Mouse (Mus musculus): ENCODE measurements around the gene Cst9. TPM values are rescaled to one million over a fixed set of nuclear protein-coding genes. Genes with fewer than 3 reads are reported as not detected.

The Cst9 gene
- total and polyA plus RNA-seq, 2 experiments = not detected

- no peaks in the 10 kb centered on the region for H3K4me1 ChIP-seq (ENCODE audit: control insufficient read depth, insufficient read depth, low read length)
- WGBS = 57% methylated on average over 1 of the region's 1 CpGs
- no peak overlapping the region for H3K27ac ChIP-seq (replicated peaks; ENCODE audit: insufficient read depth, low read depth, low read length)
- no peaks in the 10 kb centered on the region for H3K36me3 ChIP-seq (ENCODE audit: control insufficient read depth, insufficient read depth, low read length)
- H3K79me2 ChIP-seq (ENCODE audit: control insufficient read depth, insufficient read depth, low read length) = no peaks in the 10 kb centered on the region
- H3K9ac ChIP-seq (ENCODE audit: low read depth, low read length) = no peak overlapping the region
- H3K4me3 ChIP-seq (ENCODE audit: insufficient read depth, low read depth, low read length) = no peak overlapping the region
- no peaks in the 10 kb centered on the region for H3K27me3 ChIP-seq (ENCODE audit: control insufficient read depth, insufficient read depth, low read length)
- TF ChIP-seq CTCF (IDR thresholded peaks at IDR 0.05; ENCODE audit: low read depth, low read length) (no peak), POLR2A (IDR thresholded peaks at IDR 0.05; ENCODE audit: extremely low read depth, insufficient read depth, low read length) (no peak)
- DNase-seq (ENCODE audit: extremely low read depth, low read depth, low spot score) = no peak
Measured at GRCm38 (mm10) chr2:148825986-148826385, 9.0 kb upstream of the Cst9 start.

DNA sequence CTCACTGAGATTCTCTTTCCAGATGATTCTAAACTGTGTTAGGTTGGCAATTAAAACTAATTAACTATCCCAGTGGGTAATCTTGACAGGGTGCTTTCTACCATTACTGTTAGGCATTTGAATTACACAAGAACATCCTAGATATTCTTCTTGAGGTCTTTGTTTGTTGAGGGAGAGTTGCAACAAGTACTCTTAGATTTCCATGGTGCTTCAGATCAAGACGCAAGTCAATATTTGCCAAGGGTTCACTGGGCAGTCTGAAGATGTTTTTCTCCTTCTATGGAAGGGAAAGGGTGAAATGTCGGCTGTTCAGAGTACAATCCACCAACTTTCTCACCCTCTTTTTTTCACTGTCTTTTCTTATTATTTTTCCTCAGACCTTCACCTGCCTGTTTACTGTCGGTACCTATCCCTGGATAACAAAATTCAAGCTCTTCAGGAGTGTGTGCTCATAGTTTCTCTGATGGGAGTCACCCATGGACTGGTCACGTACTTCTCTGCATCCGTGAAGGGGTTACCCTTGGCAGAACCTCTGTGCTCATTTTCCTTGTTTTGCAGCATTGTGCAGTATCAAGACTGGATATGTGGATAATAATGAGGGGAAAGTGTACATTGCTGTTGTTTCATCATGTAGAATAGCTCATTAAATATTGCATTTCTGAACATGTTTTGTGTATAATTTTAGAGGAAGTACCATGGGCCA, 3.3 kb downstream of the Cst9 start:
- no peak for TF ChIP-seq POLR2A (IDR thresholded peaks at IDR 0.05; ENCODE audit: extremely low read depth, insufficient read depth, low read length)
- WGBS = 77% methylated on average over 5 of the region's 5 CpGs
- no peak overlapping the region for H3K27ac ChIP-seq (replicated peaks; ENCODE audit: insufficient read depth, low read depth, low read length)
- no peak overlapping the region for H3K9ac ChIP-seq (ENCODE audit: low read depth, low read length)
- no peak for DNase-seq (ENCODE audit: extremely low read depth, low read depth, low spot score)
- H3K79me2 ChIP-seq (ENCODE audit: control insufficient read depth, insufficient read depth, low read length) = no peaks in the 10 kb centered on the region
- no peak overlapping the region for H3K4me3 ChIP-seq (ENCODE audit: insufficient read depth, low read depth, low read length)
- no peaks in the 10 kb centered on the region for H3K27me3 ChIP-seq (ENCODE audit: control insufficient read depth, insufficient read depth, low read length)
- H3K36me3 ChIP-seq (ENCODE audit: control insufficient read depth, insufficient read depth, low read length) = no peaks in the 10 kb centered on the region
- H3K4me1 ChIP-seq (ENCODE audit: control insufficient read depth, insufficient read depth, low read length) = no peaks in the 10 kb centered on the region

- no peak overlapping the region for H3K4me3 ChIP-seq (ENCODE audit: insufficient read depth, low read depth, low read length)
- TF ChIP-seq POLR2A (IDR thresholded peaks at IDR 0.05; ENCODE audit: extremely low read depth, insufficient read depth, low read length) (no peak), CTCF (IDR thresholded peaks at IDR 0.05; ENCODE audit: low read depth, low read length) (no peak)
Measured at GRCm38 (mm10) chr2:148839224-148839623, 4.3 kb downstream of the Cst9 start.

DNA sequence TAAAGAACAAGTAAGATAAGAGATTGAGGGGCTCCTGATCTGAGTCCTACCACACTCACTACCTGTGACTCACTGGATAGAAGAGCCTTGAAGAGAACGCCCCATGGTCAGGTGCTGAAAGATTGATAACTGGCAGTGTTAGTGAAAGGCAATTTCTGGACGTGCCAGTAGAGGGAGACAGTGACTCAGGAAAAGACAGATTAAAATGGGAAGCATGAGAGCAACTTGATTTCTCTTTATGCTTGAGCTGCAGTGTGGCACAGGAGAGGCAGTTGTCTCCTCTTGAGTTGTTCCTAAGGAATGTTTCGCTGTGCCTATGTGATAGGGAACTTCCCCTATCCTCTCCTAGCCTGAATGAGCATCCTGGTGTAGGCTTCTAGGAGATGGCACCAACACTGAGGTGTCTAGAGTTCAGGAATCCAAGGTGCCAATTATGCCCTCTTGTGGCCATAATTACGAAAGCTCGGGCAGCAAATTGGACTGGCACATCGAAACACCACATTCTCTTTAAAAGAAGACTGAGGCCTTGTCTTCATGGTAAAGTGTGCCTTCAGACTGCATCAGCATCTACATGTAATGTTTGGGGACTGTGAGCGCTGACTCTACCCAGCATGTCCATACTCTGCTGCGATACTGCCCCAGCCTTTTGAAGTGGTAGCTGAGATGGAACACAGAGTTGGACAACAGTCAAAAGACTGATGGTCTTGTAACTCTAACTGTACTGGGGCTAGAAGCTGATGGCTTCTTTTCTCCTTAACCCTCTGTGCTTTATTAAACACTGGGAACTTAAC, 16.4 kb downstream of the Cst9 start:
- H3K27me3 ChIP-seq (ENCODE audit: control insufficient read depth, insufficient read depth, low read length) = no peaks in the 10 kb centered on the region
- 0 out of 2 replicates have a peak, but pooled peaks cover under 1% of the 10 kb centered on the region for H3K4me1 ChIP-seq (ENCODE audit: control insufficient read depth, insufficient read depth, low read length)
- TF ChIP-seq CTCF (IDR thresholded peaks at IDR 0.05; ENCODE audit: low read depth, low read length) (peak; percentile 38), POLR2A (IDR thresholded peaks at IDR 0.05; ENCODE audit: extremely low read depth, insufficient read depth, low read length) (no peak)
- H3K9ac ChIP-seq (ENCODE audit: low read depth, low read length) = no peak overlapping the region
- H3K36me3 ChIP-seq (ENCODE audit: control insufficient read depth, insufficient read depth, low read length) = no peaks in the 10 kb centered on the region
- H3K27ac ChIP-seq (replicated peaks; ENCODE audit: insufficient read depth, low read depth, low read length) = no peak overlapping the region
- no peak overlapping the region for H3K4me3 ChIP-seq (ENCODE audit: insufficient read depth, low read depth, low read length)
- 31% methylated on average over 8 of the region's 8 CpGs for WGBS
- DNase-seq (ENCODE audit: extremely low read depth, low read depth, low spot score) = peak; percentile 77
- H3K79me2 ChIP-seq (ENCODE audit: control insufficient read depth, insufficient read depth, low read length) = no peaks in the 10 kb centered on the region

More at GRCm38 (mm10) chr2:148839224-148839623, 4.3 kb downstream of the Cst9 start:
- Histone ChIP-seq H3K36me3 (ENCODE audit: control insufficient read depth, insufficient read depth, low read length) (no peaks in the 10 kb centered on the region), H3K27me3 (ENCODE audit: control insufficient read depth, insufficient read depth, low read length) (no peaks in the 10 kb centered on the region), H3K9ac (ENCODE audit: low read depth, low read length) (no peak overlapping the region), H3K79me2 (ENCODE audit: control insufficient read depth, insufficient read depth, low read length) (no peaks in the 10 kb centered on the region), H3K4me1 (ENCODE audit: control insufficient read depth, insufficient read depth, low read length) (no peaks in the 10 kb centered on the region), H3K27ac (replicated peaks; ENCODE audit: insufficient read depth, low read depth, low read length) (no peak overlapping the region)
- WGBS = 71% methylated on average over 2 of the region's 2 CpGs
- no peak for DNase-seq (ENCODE audit: extremely low read depth, low read depth, low spot score)

DNA sequence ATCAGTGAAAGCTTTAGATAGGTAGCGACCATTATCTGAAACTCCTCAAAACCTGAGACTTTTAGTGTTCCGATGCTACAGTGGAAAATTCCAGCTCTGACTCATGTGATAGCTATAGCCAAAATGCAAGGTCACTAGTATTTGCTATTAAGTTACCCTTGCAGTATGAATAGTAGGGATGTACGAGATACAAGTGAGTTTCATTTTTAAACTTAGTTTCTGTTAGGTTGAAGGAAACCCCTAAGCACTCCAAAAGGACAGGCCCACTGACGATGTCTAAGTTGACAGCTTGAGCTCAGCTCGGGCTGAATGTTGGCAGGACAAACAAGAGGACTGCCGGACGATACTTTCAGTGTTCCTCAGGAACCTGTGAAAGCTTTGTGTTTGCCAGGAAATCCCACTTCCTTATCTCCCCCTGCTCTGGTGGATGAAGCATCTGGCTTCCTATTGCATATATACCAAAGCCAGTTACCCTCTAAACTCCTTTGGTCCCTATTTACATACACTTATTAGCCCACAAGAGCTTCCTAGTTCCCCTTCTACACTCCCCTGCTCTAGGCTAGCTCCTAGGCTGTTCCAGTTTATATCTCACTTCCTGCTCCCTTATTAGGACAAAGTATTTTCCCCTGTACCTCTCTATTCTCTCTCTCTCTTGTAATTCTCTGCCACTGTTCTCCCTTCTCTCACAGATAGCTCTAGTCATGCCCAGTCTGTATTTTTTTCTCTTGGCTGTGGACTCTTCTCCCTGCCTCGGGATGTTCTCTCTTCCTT, 21.9 kb downstream of the Cst9 start:
- H3K9ac ChIP-seq (ENCODE audit: low read depth, low read length) = no peak overlapping the region
- 32% methylated on average over 8 of the region's 8 CpGs for WGBS
- no peaks in the 10 kb centered on the region for H3K79me2 ChIP-seq (ENCODE audit: control insufficient read depth, insufficient read depth, low read length)
- no peaks in the 10 kb centered on the region for H3K27me3 ChIP-seq (ENCODE audit: control insufficient read depth, insufficient read depth, low read length)
- no peak for DNase-seq (ENCODE audit: extremely low read depth, low read depth, low spot score)
- TF ChIP-seq CTCF (IDR thresholded peaks at IDR 0.05; ENCODE audit: low read depth, low read length) = no peak
- TF ChIP-seq POLR2A (IDR thresholded peaks at IDR 0.05; ENCODE audit: extremely low read depth, insufficient read depth, low read length) = no peak
- no peaks in the 10 kb centered on the region for H3K36me3 ChIP-seq (ENCODE audit: control insufficient read depth, insufficient read depth, low read length)
- H3K27ac ChIP-seq (replicated peaks; ENCODE audit: insufficient read depth, low read depth, low read length) = peak overlapping the region; percentile 22; the same call in 1 of the 2 replicates
- 0 out of 2 replicates have a peak, but pooled peaks cover 2% of the 10 kb centered on the region for H3K4me1 ChIP-seq (ENCODE audit: control insufficient read depth, insufficient read depth, low read length)
- H3K4me3 ChIP-seq (ENCODE audit: insufficient read depth, low read depth, low read length) = no peak overlapping the region

Measured in liver, adult 2 months (tissue).